Mouse (Mus musculus) CH12.LX (cell line): ENCODE measurements around the gene Slc38a9.

Source experiments
- CHD1 ChIP-seq: IDR thresholded peaks from 2 replicates; pipeline ENCODE4 v1.6.1; 2012; ENCODE audit warnings: low read depth, low read length, improper control_type of control experiment, inconsistent platforms
- CTCF ChIP-seq, 2 experiments: IDR thresholded peaks in 1 of 2; conservative IDR thresholded peaks in 1 of 2; 2 replicates each; pipeline ENCODE4 v1.5.1; 2011 to 2012; ENCODE audit warnings: low read depth in 2 of 2, low read length in 2 of 2, improper control_type of control experiment in 1 of 2, inconsistent platforms in 1 of 2, mild to moderate bottlenecking in 1 of 2, moderate library complexity in 1 of 2
- EP300 ChIP-seq: IDR thresholded peaks from 2 replicates; pipeline ENCODE4 v1.6.1; 2011; ENCODE audit warnings: low read length, improper control_type of control experiment
- ETS1 ChIP-seq: conservative IDR thresholded peaks from 2 replicates; pipeline ENCODE4 v1.6.1; 2012; ENCODE audit warnings: low read depth, mild to moderate bottlenecking, inconsistent platforms, low read length, improper control_type of control experiment, moderate library complexity
- NRF1 ChIP-seq: IDR thresholded peaks from 2 replicates; pipeline ENCODE4 v1.6.1; 2014; ENCODE audit warnings: low read depth, mild to moderate bottlenecking, inconsistent platforms, low read length, improper control_type of control experiment, moderate library complexity
- POLR2A ChIP-seq: IDR thresholded peaks from 2 replicates; pipeline ENCODE4 v1.6.1; 2011; ENCODE audit warnings: low read depth, mild to moderate bottlenecking, improper control_type of control experiment, low read length

DNA sequence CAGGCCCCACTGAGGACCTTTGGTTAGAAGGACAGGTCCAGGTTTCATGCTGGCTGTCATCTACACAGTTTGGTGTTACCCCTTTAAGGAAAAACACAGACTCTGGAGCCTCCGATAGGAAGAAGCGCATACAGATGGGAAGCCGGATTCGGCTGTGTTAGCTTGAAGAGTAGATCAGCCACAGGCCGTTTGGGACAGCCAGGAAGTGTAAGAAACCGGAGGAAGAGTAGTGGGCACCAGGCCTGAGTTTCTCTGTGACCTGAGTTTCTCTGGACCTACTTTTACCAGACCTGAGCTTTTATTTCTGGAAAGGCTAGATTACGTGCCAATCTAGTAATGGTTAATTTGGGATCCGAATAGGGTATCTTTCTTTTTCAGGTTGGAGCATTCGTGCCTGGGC lies 76.6 kb downstream of the Slc38a9 start:
- TF ChIP-seq CTCF (conservative IDR thresholded peaks at IDR 0.05 in 1 of 2, IDR thresholded peaks at IDR 0.05 in 1 of 2; ENCODE audit: low read depth in 2 of 2, low read length in 2 of 2) (no peak), NRF1 (no peak), POLR2A (no peak), EP300 (no peak), CHD1 (no peak), ETS1 (no peak)
